Mouse (Mus musculus) activated CD4-positive, CD25-positive, alpha-beta regulatory T cell (primary cell): ENCODE results near the gene Wdr1. TPM values are rescaled to one million over a fixed set of nuclear protein-coding genes. Genes with fewer than 3 reads are reported as not detected.

ENCODE experiments used
- polyA plus RNA-seq, 2 experiments: library from polyadenylated mRNA; unstranded; fragments of 100-300 nt; shearing (Covaris generic); gene quantifications; one replicate each; pipeline ENCODE4 v1.2.1; 2017

Wdr1 gene
- 100 to 1,000 TPM; 482 to 613 TPM for polyA plus RNA-seq

GRCm38 (mm10) chr5:38563121-38563520 lies at the start of gene Wdr1:
Gene Wdr1 (minus strand): TSS chr5:38563221.

GRCm38 (mm10) chr5:38502992-38503391 lies 60.0 kb downstream of the Wdr1 start, which contains the start of gene Slc2a9:
Gene Slc2a9 (minus strand): TSS chr5:38503143.

Other genes with a start within 250 kb of the Wdr1 start
- gene Drd5, start 243.9 kb downstream of the Wdr1 start, polyA plus RNA-seq = not detected
- 1 to 10 TPM; 5.6 to 7.0 TPM for gene Slc2a9, start 60.1 kb downstream of the Wdr1 start, polyA plus RNA-seq
- gene Zfp518b, start 121.6 kb upstream of the Wdr1 start, polyA plus RNA-seq = 1 to 10 TPM in 1 of 2 experiments, under 1 TPM in 1; 0.32 to 1.6 TPM